Mouse (Mus musculus) limb, embryonic 12.5 days (tissue): ENCODE data around the gene Rgn. TPM values are rescaled to one million over a fixed set of nuclear protein-coding genes. Genes with fewer than 3 reads are reported as not detected.

Experiments used
- ATAC-seq: fragments of 200-750 bp; cut with Nextera tagmentation; 2 replicates; pipeline ENCODE4 v1.8.0; 2017; ENCODE audit warnings: low read depth, moderate TSS enrichment; ENCODE audit not compliant: insufficient number of reproducible peaks, insufficient read depth, low FRiP score, low TSS enrichment
- H3K27ac ChIP-seq: fragments of 300-500 bp; sonication (generic); 2 replicates; pipeline ENCODE4 v1.5.1; 2016; ENCODE audit warnings: mild to moderate bottlenecking, moderate library complexity
- H3K27me3 ChIP-seq: fragments of 300-500 bp; sonication (generic); 2 replicates; pipeline ENCODE4 v1.6.1; 2016; ENCODE audit warnings: mild to moderate bottlenecking, moderate library complexity
- H3K36me3 ChIP-seq: fragments of 300-500 bp; sonication (generic); 2 replicates; pipeline ENCODE4 v1.6.1; 2016; ENCODE audit warnings: mild to moderate bottlenecking, moderate library complexity
- H3K4me1 ChIP-seq: fragments of 300-500 bp; sonication (generic); replicated peaks from 2 replicates; pipeline ENCODE4 v1.6.1; 2016
- H3K4me2 ChIP-seq: fragments of 300-500 bp; sonication (generic); 2 replicates; pipeline ENCODE4 v1.6.1; 2016; ENCODE audit warnings: mild to moderate bottlenecking, moderate library complexity
- H3K4me3 ChIP-seq: fragments of 300-500 bp; sonication (generic); replicated peaks from 2 replicates; pipeline ENCODE4 v1.5.1; 2016; ENCODE audit warnings: mild to moderate bottlenecking
- H3K9ac ChIP-seq: fragments of 300-500 bp; sonication (generic); replicated peaks from 2 replicates; pipeline ENCODE4 v1.6.1; 2016; ENCODE audit warnings: mild to moderate bottlenecking, moderate library complexity
- H3K9me3 ChIP-seq: fragments of 300-500 bp; sonication (generic); 2 replicates; pipeline ENCODE4 v1.6.1; 2016; ENCODE audit warnings: mild to moderate bottlenecking, moderate library complexity
- WGBS: fragments of 180-500 bp; shearing (Covaris S2); methylation state at CpG from one replicate; pipeline ENCODE4 v1.1.7; 2016; 5-methylcytosine and 5-hydroxymethylcytosine counted together
- polyA plus RNA-seq: library from polyadenylated mRNA; unstranded; fragments of >200 nt; fragmentation: Nextera tagmentation; extraction: Ambion mirVana; gene quantifications from 2 replicates; pipeline ENCODE4 v1.2.1, GENCODE M21; 2016

Gene Rgn
- polyA plus RNA-seq, 1 experiment from 2014 or later = 0.54 TPM

DNA sequence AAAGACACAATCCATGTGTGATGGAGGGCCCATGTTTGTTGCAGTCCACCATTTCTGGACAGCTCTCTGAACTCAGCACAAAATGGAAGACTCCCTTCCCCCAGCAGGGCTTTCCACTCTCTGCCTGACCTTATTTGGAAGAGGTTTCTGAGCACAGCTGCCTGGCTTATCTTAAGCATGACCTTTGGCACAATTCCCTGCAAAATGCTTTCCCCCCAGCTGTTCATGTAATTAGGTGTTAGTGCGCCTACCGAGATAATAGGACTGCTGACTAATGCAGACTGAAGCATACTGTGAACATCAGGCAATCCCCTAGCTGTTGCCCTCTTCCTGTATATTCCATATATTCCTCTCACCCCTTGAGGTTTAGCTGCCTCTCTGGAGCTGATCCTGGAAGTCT, 21.4 kb downstream of the Rgn start:
- no peak for ATAC-seq
- H3K4me2 ChIP-seq = no peak overlapping the region
- H3K9me3 ChIP-seq = no peaks in the 10 kb centered on the region
- no peak overlapping the region for H3K4me3 ChIP-seq
- no peaks in the 10 kb centered on the region for H3K27me3 ChIP-seq
- no peaks in the 10 kb centered on the region for H3K4me1 ChIP-seq
- no peak overlapping the region for H3K27ac ChIP-seq
- WGBS = 27% methylated on average over 2 of the region's 2 CpGs
- no peaks in the 10 kb centered on the region for H3K36me3 ChIP-seq
- no peak overlapping the region for H3K9ac ChIP-seq

DNA sequence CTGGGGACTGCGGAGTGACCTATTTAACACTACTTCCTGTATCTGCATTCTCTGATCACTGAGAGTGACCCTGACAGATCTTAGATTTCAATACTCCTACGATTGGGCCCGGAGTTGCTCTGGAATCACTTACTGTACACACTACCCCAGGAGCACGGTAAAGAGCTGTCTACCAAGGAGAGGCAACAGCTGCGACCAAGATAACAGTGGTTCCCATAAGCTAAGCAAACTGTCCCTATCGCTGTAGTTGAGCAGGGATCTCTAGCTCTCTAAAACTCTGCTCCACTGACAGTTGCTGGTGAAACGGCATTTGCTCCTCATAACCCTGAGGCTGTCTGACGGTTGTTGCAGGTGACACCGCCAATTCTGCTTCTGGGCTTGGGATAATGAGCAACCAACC, 23.1 kb downstream of the Rgn start:
- H3K9ac ChIP-seq = no peak overlapping the region
- H3K27me3 ChIP-seq = no peaks in the 10 kb centered on the region
- H3K9me3 ChIP-seq = no peaks in the 10 kb centered on the region
- ATAC-seq = no peak
- H3K4me1 ChIP-seq = no peaks in the 10 kb centered on the region
- H3K27ac ChIP-seq = no peak overlapping the region
- no peak overlapping the region for H3K4me3 ChIP-seq
- H3K4me2 ChIP-seq = no peak overlapping the region
- 72% methylated on average over 9 of the region's 9 CpGs for WGBS
- no peaks in the 10 kb centered on the region for H3K36me3 ChIP-seq

DNA sequence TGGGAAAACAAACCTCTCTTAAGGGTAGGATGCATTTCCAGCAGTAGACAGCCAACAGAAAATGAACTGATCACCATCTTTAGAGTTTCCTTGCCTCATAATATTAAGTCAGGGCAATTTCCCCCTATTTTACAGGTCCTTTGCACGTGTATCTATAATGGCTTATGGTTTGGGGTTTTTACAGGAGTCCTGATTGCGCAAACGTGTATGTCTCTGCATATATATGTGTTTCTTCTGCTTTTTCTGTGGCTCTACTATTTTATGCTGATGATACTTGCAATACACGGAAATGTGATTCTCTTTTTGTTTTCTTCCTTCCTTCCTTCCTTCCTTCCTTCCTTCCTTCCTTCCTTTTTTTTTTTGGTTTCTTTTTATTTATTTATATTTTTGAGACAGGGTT, 24.3 kb downstream of the Rgn start:
- Histone ChIP-seq H3K4me3 (no peak overlapping the region), H3K4me2 (no peak overlapping the region), H3K9me3 (no peaks in the 10 kb centered on the region), H3K9ac (no peak overlapping the region), H3K27me3 (no peaks in the 10 kb centered on the region), H3K4me1 (no peaks in the 10 kb centered on the region), H3K36me3 (no peaks in the 10 kb centered on the region), H3K27ac (no peak overlapping the region)
- ATAC-seq = no peak
- WGBS = 82% methylated on average over 4 of the region's 4 CpGs

DNA sequence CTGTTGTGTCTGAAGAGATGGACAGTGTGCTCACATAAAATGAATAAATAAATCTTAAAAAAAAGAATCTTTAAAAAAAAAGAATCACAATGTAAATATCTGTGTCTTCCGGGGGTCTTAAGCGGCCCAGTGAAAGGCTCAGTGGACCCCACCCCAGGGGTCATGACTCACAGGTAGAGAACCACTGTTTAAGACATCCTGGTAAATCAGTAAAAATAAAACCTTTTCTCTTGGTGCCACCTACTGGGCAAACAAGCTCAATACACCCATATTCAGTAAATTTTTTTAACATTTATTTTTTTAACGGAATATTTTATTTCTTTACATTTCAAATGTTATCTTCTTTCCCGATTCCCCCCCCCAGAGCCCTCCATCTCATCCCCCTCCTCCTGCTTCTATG, 38.4 kb downstream of the Rgn start:
- 21% methylated on average over 4 of the region's 4 CpGs for WGBS
- Histone ChIP-seq H3K9ac (no peak overlapping the region), H3K27ac (no peak overlapping the region), H3K9me3 (no peaks in the 10 kb centered on the region), H3K4me1 (no peaks in the 10 kb centered on the region), H3K27me3 (no peaks in the 10 kb centered on the region), H3K36me3 (no peaks in the 10 kb centered on the region), H3K4me2 (no peak overlapping the region), H3K4me3 (no peak overlapping the region)
- ATAC-seq = no peak

- WGBS = 86% methylated on average over 4 of the region's 4 CpGs
- no peaks in the 10 kb centered on the region for H3K27me3 ChIP-seq
- H3K9ac ChIP-seq = no peak overlapping the region
- H3K4me3 ChIP-seq = no peak overlapping the region
- H3K27ac ChIP-seq = no peak overlapping the region
- no peaks in the 10 kb centered on the region for H3K9me3 ChIP-seq
- no peak overlapping the region for H3K4me2 ChIP-seq
- no peak for ATAC-seq
- no peaks in the 10 kb centered on the region for H3K4me1 ChIP-seq
- H3K36me3 ChIP-seq = no peaks in the 10 kb centered on the region
Observed at GRCm38 (mm10) chrX:20608500-20608899, 58.9 kb downstream of the Rgn start.

Other genes with a start within 250 kb of the Rgn start
- gene Rp2, start 185.3 kb upstream of the Rgn start, polyA plus RNA-seq = 22.0 and 22.1 TPM in 2 replicates
- gene Jade3, start 124.1 kb upstream of the Rgn start, polyA plus RNA-seq = 10.2 and 10.5 TPM in 2 replicates
- gene Rbm10, start 67.7 kb downstream of the Rgn start, polyA plus RNA-seq = 84.7 and 86.1 TPM in 2 replicates
- gene Ndufb11, start 67.8 kb downstream of the Rgn start, polyA plus RNA-seq = 205 and 217 TPM in 2 replicates
- 225 and 232 TPM in 2 replicates for gene Uba1, start 108.5 kb downstream of the Rgn start, polyA plus RNA-seq
- 125 and 142 TPM in 2 replicates for gene Cdk16, start 138.2 kb downstream of the Rgn start, polyA plus RNA-seq
- gene Usp11, start 154.1 kb downstream of the Rgn start, polyA plus RNA-seq = 49.5 and 60.6 TPM in 2 replicates
- 101 and 103 TPM in 2 replicates for gene Araf, start 248.0 kb downstream of the Rgn start, polyA plus RNA-seq